Mouse (Mus musculus): ENCODE measurements around the gene BC049715. TPM values are rescaled to one million over a fixed set of nuclear protein-coding genes. Genes with fewer than 3 reads are reported as not detected.
"Not testable (repeated sequence)": the region's sequence is repeated elsewhere in the genome, so short reads cannot be mapped to it uniquely, and the experiment has no call there.

Gene BC049715
- total RNA-seq (2021), result not detected
- long read RNA-seq, experiment 1, result 0 reads
- long read RNA-seq, experiment 2, result 0 reads

GRCm38 (mm10) chr6:136827516-136827880 is at the start of gene BC049715:
TSS of gene BC049715 (plus strand) at chr6:136827626.
- no peak for DNase-seq

- no peak for DNase-seq
Measured at GRCm38 (mm10) chr6:136781377-136781986, 45.9 kb upstream of the BC049715 start, which contains the start of gene Gucy2c. TSS of gene Gucy2c (minus strand) at chr6:136781765.

GRCm38 (mm10) chr6:136782146-136782545 is 45.3 kb upstream of the BC049715 start:
- DNase-seq, result no peak

- no peak for DNase-seq
Measured at GRCm38 (mm10) chr6:136782761-136783160, 44.7 kb upstream of the BC049715 start.

- DNase-seq, result peak; percentile 72
Measured at GRCm38 (mm10) chr6:136789391-136789971, 37.9 kb upstream of the BC049715 start.

- no peak for DNase-seq
Measured at GRCm38 (mm10) chr6:136792884-136793758, 34.3 kb upstream of the BC049715 start.

- no peak for DNase-seq
Measured at GRCm38 (mm10) chr6:136793831-136794525, 33.4 kb upstream of the BC049715 start.

- no peak for DNase-seq
Measured at GRCm38 (mm10) chr6:136795110-136795509, 32.3 kb upstream of the BC049715 start.

- no peak for DNase-seq
Measured at GRCm38 (mm10) chr6:136795850-136796249, 31.6 kb upstream of the BC049715 start.

GRCm38 (mm10) chr6:136797874-136798693 is 29.3 kb upstream of the BC049715 start:
- DNase-seq, result not testable (repeated sequence)

- DNase-seq, result no peak
Measured at GRCm38 (mm10) chr6:136800710-136801109, 26.7 kb upstream of the BC049715 start.

- DNase-seq, result no peak
Measured at GRCm38 (mm10) chr6:136801274-136801673, 26.2 kb upstream of the BC049715 start.

- no peak for DNase-seq
Measured at GRCm38 (mm10) chr6:136803093-136803738, 24.2 kb upstream of the BC049715 start.

GRCm38 (mm10) chr6:136803739-136804633 is 23.4 kb upstream of the BC049715 start, which contains the start of gene Hist4h4:
TSS of gene Hist4h4 (minus strand) at chr6:136804415.
- DNase-seq, result peak; percentile 93

GRCm38 (mm10) chr6:136804705-136805408 is 22.6 kb upstream of the BC049715 start:
- no peak for DNase-seq

- DNase-seq, result no peak
Measured at GRCm38 (mm10) chr6:136805409-136805775, 22.0 kb upstream of the BC049715 start.

- DNase-seq, result no peak
Measured at GRCm38 (mm10) chr6:136806819-136807218, 20.6 kb upstream of the BC049715 start.

- DNase-seq, result no peak
Measured at GRCm38 (mm10) chr6:136807395-136808013, 19.9 kb upstream of the BC049715 start.

GRCm38 (mm10) chr6:136808014-136808417 is 19.4 kb upstream of the BC049715 start, which contains the start of gene H2afj:
TSS of gene H2afj (plus strand) at chr6:136808244.
- DNase-seq, result peak; percentile 98

Measured in gastrocnemius, postnatal 25 days (tissue).